Mouse (Mus musculus) liver, embryonic 16.5 days (tissue): ENCODE data around the gene Olfr172. TPM values are rescaled to one million over a fixed set of nuclear protein-coding genes. Genes with fewer than 3 reads are reported as not detected.

ENCODE experiments used
- ATAC-seq: fragments of 200-750 bp; cut with Nextera tagmentation; 2 replicates; pipeline ENCODE4 v1.8.0; 2017; ENCODE audit warnings: low read depth, mild to moderate bottlenecking, moderate number of reproducible peaks, moderate library complexity
- H3K27ac ChIP-seq: fragments of 300-500 bp; sonication (generic); 2 replicates; pipeline ENCODE4 v1.5.1; 2014; ENCODE audit warnings: mild to moderate bottlenecking, low read length
- H3K27me3 ChIP-seq: fragments of 300-500 bp; sonication (generic); 2 replicates; pipeline ENCODE4 v1.6.1; 2014; ENCODE audit warnings: low read depth, low read length, mixed read lengths; ENCODE audit not compliant: control insufficient read depth, insufficient read depth
- H3K36me3 ChIP-seq: fragments of 300-500 bp; sonication (generic); 2 replicates; pipeline ENCODE4 v1.6.1; 2014; ENCODE audit warnings: mild to moderate bottlenecking; ENCODE audit not compliant: control insufficient read depth, insufficient read depth
- H3K4me1 ChIP-seq: fragments of 300-500 bp; sonication (generic); 2 replicates; pipeline ENCODE4 v1.6.1; 2014; ENCODE audit warnings: low read depth, low read length, mixed read lengths; ENCODE audit not compliant: control insufficient read depth
- H3K4me2 ChIP-seq: fragments of 300-500 bp; sonication (generic); 2 replicates; pipeline ENCODE4 v1.6.1; 2014; ENCODE audit warnings: low read depth, low read length, mixed read lengths
- H3K4me3 ChIP-seq: fragments of 300-500 bp; sonication (generic); 2 replicates; pipeline ENCODE4 v1.5.1; 2014; ENCODE audit warnings: low read depth, mild to moderate bottlenecking, low read length
- H3K9ac ChIP-seq: fragments of 300-500 bp; sonication (generic); 2 replicates; pipeline ENCODE4 v1.6.1; 2014; ENCODE audit warnings: low read depth, low read length
- H3K9me3 ChIP-seq: fragments of 300-500 bp; sonication (generic); replicated peaks from 2 replicates; pipeline ENCODE4 v1.6.1; 2016; ENCODE audit warnings: low read length; ENCODE audit not compliant: control insufficient read depth
- WGBS: fragments of 180-500 bp; shearing (Covaris S2); extraction: QIAGEN DNeasy Blood & Tissue Kit; methylation state at CpG from one replicate; pipeline ENCODE4 v1.1.7; 2014; ENCODE audit not compliant: insufficient replicate concordance; 5-methylcytosine and 5-hydroxymethylcytosine counted together
- polyA plus RNA-seq: library from polyadenylated mRNA; unstranded; fragments of >200 nt; fragmentation: Nextera tagmentation; extraction: Ambion mirVana; gene quantifications from 2 replicates; pipeline ENCODE4 v1.2.1, GENCODE M21; 2015

Gene Olfr172
- polyA plus RNA-seq, 1 experiment from 2014 or later, result not detected

- no peaks in the 10 kb centered on the region for H3K9me3 ChIP-seq
- H3K4me1 ChIP-seq, result peaks cover 7% of the 10 kb centered on the region
- H3K9ac ChIP-seq, result peak within 1 kb of the TSS; percentile 73
- peak within 1 kb of the TSS; percentile 77 for H3K4me3 ChIP-seq
- ATAC-seq, result peak; percentile 100
- H3K36me3 ChIP-seq, result peaks cover 3% of the 10 kb centered on the region; the same call in 1 of the 2 replicates
- H3K4me2 ChIP-seq, result peak within 1 kb of the TSS; percentile 74
- no peaks in the 10 kb centered on the region for H3K27me3 ChIP-seq
- H3K27ac ChIP-seq, result peak within 1 kb of the TSS; percentile 58
- whole genome bisulfite sequencing, result 3% methylated on average over 25 of the region's 35 CpGs
Measured at GRCm38 (mm10) chr16:58727477-58728131, 35.4 kb downstream of the Olfr172 start, which contains the start of gene Cldnd1. Cldnd1 (plus strand) TSS chr16:58727910.

- Histone ChIP-seq H3K9me3 (no peaks in the 10 kb centered on the region), H3K4me2 (peak overlapping the region; percentile 74), H3K4me1 (peaks cover 7% of the 10 kb centered on the region), H3K9ac (no peak overlapping the region), H3K27me3 (no peaks in the 10 kb centered on the region), H3K27ac (no peak overlapping the region), H3K4me3 (no peak overlapping the region), H3K36me3 (no peaks in the 10 kb centered on the region; the same call in 1 of the 2 replicates)
- ATAC-seq, result no peak
- WGBS, result 64% methylated on average over 11 of the region's 11 CpGs
Measured at GRCm38 (mm10) chr16:58726680-58727476, 36.1 kb downstream of the Olfr172 start.

GRCm38 (mm10) chr16:58722292-58722691 is 40.7 kb downstream of the Olfr172 start:
- WGBS, result 37% methylated on average over 2 of the region's 2 CpGs
- H3K9ac ChIP-seq, result no peak overlapping the region
- ATAC-seq, result no peak
- H3K9me3 ChIP-seq, result no peaks in the 10 kb centered on the region
- H3K4me1 ChIP-seq, result no peaks in the 10 kb centered on the region
- H3K4me2 ChIP-seq, result no peak overlapping the region
- H3K36me3 ChIP-seq, result no peaks in the 10 kb centered on the region
- no peak overlapping the region for H3K27ac ChIP-seq
- no peak overlapping the region for H3K4me3 ChIP-seq
- no peaks in the 10 kb centered on the region for H3K27me3 ChIP-seq

- H3K9me3 ChIP-seq, result no peaks in the 10 kb centered on the region
- no peak within 1 kb of the TSS for H3K27ac ChIP-seq
- no peaks in the 10 kb centered on the region for H3K36me3 ChIP-seq
- WGBS, result 73% methylated on average over 7 of the region's 7 CpGs
- H3K4me3 ChIP-seq, result no peak within 1 kb of the TSS
- H3K4me1 ChIP-seq, result no peaks in the 10 kb centered on the region
- no peak for ATAC-seq
- H3K4me2 ChIP-seq, result no peak within 1 kb of the TSS
- no peak within 1 kb of the TSS for H3K9ac ChIP-seq
- H3K27me3 ChIP-seq, result no peaks in the 10 kb centered on the region
Measured at GRCm38 (mm10) chr16:58718666-58719120, 44.3 kb downstream of the Olfr172 start, which contains the start of gene Gpr15. Gpr15 (minus strand) TSS chr16:58719070.

- 54% methylated on average over 4 of the region's 4 CpGs for WGBS
- H3K4me2 ChIP-seq, result no peak overlapping the region
- no peaks in the 10 kb centered on the region for H3K4me1 ChIP-seq
- H3K36me3 ChIP-seq, result no peaks in the 10 kb centered on the region
- no peak for ATAC-seq
- H3K27me3 ChIP-seq, result no peaks in the 10 kb centered on the region
- no peak overlapping the region for H3K9ac ChIP-seq
- no peak overlapping the region for H3K27ac ChIP-seq
- no peak overlapping the region for H3K4me3 ChIP-seq
- H3K9me3 ChIP-seq, result no peaks in the 10 kb centered on the region
Measured at GRCm38 (mm10) chr16:58715018-58715417, 48.0 kb downstream of the Olfr172 start.

- no peak overlapping the region for H3K9ac ChIP-seq
- no peaks in the 10 kb centered on the region for H3K27me3 ChIP-seq
- H3K4me2 ChIP-seq, result no peak overlapping the region
- H3K27ac ChIP-seq, result no peak overlapping the region
- H3K4me3 ChIP-seq, result no peak overlapping the region
- no peaks in the 10 kb centered on the region for H3K9me3 ChIP-seq
- no peaks in the 10 kb centered on the region for H3K36me3 ChIP-seq
- H3K4me1 ChIP-seq, result no peaks in the 10 kb centered on the region
- WGBS, result 85% methylated on average over 1 of the region's 1 CpGs
- ATAC-seq, result no peak
Measured at GRCm38 (mm10) chr16:58713128-58713527, 49.8 kb downstream of the Olfr172 start.

- H3K4me3 ChIP-seq, result no peak overlapping the region
- no peak overlapping the region for H3K9ac ChIP-seq
- no peaks in the 10 kb centered on the region for H3K36me3 ChIP-seq
- H3K27me3 ChIP-seq, result no peaks in the 10 kb centered on the region
- 51% methylated on average over 8 of the region's 8 CpGs for WGBS
- ATAC-seq, result no peak
- no peaks in the 10 kb centered on the region for H3K4me1 ChIP-seq
- no peaks in the 10 kb centered on the region for H3K9me3 ChIP-seq
- no peak overlapping the region for H3K27ac ChIP-seq
- H3K4me2 ChIP-seq, result no peak overlapping the region
Measured at GRCm38 (mm10) chr16:58712221-58712620, 50.8 kb downstream of the Olfr172 start.
